20 mouse cellular contexts compared by ENCODE assay signal in the genomic region with DNA sequence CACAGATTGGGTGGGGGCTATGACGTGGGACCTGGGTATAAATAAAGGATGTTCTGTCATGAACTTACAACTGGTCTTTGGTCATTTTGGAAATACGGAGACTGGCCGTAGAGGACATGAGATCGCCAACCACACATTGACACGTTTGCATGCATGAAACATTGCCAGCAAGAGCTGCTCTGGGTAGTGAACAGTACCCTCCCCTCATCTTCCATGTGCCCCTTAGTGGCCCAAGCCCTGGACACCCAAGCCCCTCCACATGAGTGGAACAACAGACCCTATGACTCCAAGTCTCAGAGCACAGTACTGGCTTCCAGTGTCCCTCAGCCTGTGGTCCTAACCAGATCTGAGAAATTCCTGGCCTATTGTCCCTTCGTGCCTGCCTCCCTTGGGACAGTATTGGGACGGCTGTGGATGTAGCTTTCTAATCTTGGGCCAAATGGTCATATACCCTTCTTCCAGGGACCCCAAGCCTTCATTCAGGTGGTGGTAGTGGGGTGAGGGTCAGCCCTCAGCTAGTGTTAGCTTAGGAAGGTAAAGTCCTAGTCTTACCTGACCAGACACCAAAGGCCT. TPM values are rescaled to one million over a fixed set of nuclear protein-coding genes. Genes with fewer than 3 reads are reported as not detected.
DNase-seq lines count a peak whose midpoint lies in the region; ATAC-seq and TF ChIP-seq lines count a peak whose summit lies in the region.
"Had no signal": no experiment of that assay in that cellular context is flagged by ENCODE, and none has a peak within 500 bp of the region (broad histone marks: within the 10 kb centered on the region; RNA-seq: fewer than 3 reads in every experiment).

No protein-coding gene starts in this region.

- H3K9me3 ChIP-seq in liver, embryonic 12.5 days (replicated peaks), result no peaks in the 10 kb centered on the region
- H3K9me3 ChIP-seq: heart, embryonic 12.5 days; limb, embryonic 15.5 days had no signal

- no peak for TF ChIP-seq CTCF in heart, adult 2 months (IDR thresholded peaks at IDR 0.05)
- no peak for TF ChIP-seq CTCF in liver, adult 2 months (IDR thresholded peaks at IDR 0.05; ENCODE audit: low read depth, low read length)
- no peak for TF ChIP-seq CTCF in olfactory bulb, adult 2 months (IDR thresholded peaks at IDR 0.05; ENCODE audit: insufficient read depth, low read depth, low read length)

- no peaks in the 10 kb centered on the region for H3K79me2 ChIP-seq in heart, adult 2 months (replicated peaks; ENCODE audit: control insufficient read depth, insufficient read depth, low read length)
- no peaks in the 10 kb centered on the region for H3K79me2 ChIP-seq in liver, adult 2 months (ENCODE audit: control insufficient read depth, insufficient read depth, low read length)

- DNase-seq in cerebellum, adult 8-10 months, result peak; percentile 10
- DNase-seq in heart, adult 2 months, result no peak
- DNase-seq in heart, postnatal 25 days (ENCODE audit: low spot score), result no peak
- DNase-seq in liver, adult 2 months (ENCODE audit: extremely low read depth, low read depth, low spot score), result no peak
- DNase-seq in spleen, postnatal 14 days (ENCODE audit: low spot score in 2 of 2), result no peak
- DNase-seq: adrenal gland, postnatal 10 days; gastrocnemius, postnatal 36 days; lung, adult 18-20 months; retina, postnatal 1 day; thymus, postnatal 36 days had no signal

- H3K4me1 ChIP-seq in heart, adult 2 months (ENCODE audit: control insufficient read depth, insufficient read depth, low read length), result peaks cover 39% of the 10 kb centered on the region
- peaks cover 51% of the 10 kb centered on the region for H3K4me1 ChIP-seq in liver, adult 2 months (ENCODE audit: control insufficient read depth, insufficient read depth, low read length)
- H3K4me1 ChIP-seq in liver, embryonic 12.5 days, result peaks cover 7% of the 10 kb centered on the region; the same call in 1 of the 2 replicates
- peaks cover 61% of the 10 kb centered on the region for H3K4me1 ChIP-seq in olfactory bulb, adult 2 months (ENCODE audit: control insufficient read depth, insufficient read depth, low read length)

- no peak overlapping the region for H3K9ac ChIP-seq in heart, adult 2 months (ENCODE audit: low read depth, low read length)
- no peak overlapping the region for H3K9ac ChIP-seq in liver, adult 2 months (ENCODE audit: low read depth, low read length)
- H3K9ac ChIP-seq in liver, embryonic 12.5 days, result no peak overlapping the region
- H3K9ac ChIP-seq: heart, embryonic 12.5 days; limb, embryonic 15.5 days had no signal

- ATAC-seq in cerebellum, adult (ENCODE audit: insufficient number of reproducible peaks, low FRiP score, low TSS enrichment), result no peak
- ATAC-seq in liver, embryonic 12.5 days, result no peak
- ATAC-seq: intestine, embryonic 16.5 days had no signal

- TF ChIP-seq POLR2A in heart, adult 2 months (IDR thresholded peaks at IDR 0.05; ENCODE audit: insufficient read depth, low read depth, low read length), result no peak
- no peak for TF ChIP-seq POLR2A in liver, adult 2 months (IDR thresholded peaks at IDR 0.05; ENCODE audit: extremely low read depth, insufficient read depth, low read length)
- TF ChIP-seq POLR2A in olfactory bulb, adult 2 months (IDR thresholded peaks at IDR 0.05; ENCODE audit: insufficient read depth, low read depth, low read length), result no peak

- H3K36me3 ChIP-seq in heart, adult 2 months (ENCODE audit: control insufficient read depth, insufficient read depth, low read length), result peaks cover 22% of the 10 kb centered on the region
- 0 out of 2 replicates have a peak, but pooled peaks cover 1% of the 10 kb centered on the region for H3K36me3 ChIP-seq in liver, adult 2 months (ENCODE audit: control insufficient read depth, insufficient read depth, low read length)
- H3K36me3 ChIP-seq in liver, embryonic 12.5 days, result no peaks in the 10 kb centered on the region

- H3K4me3 ChIP-seq in heart, adult 2 months, result no peak overlapping the region
- no peak overlapping the region for H3K4me3 ChIP-seq in liver, adult 2 months (ENCODE audit: insufficient read depth, low read depth, low read length)
- H3K4me3 ChIP-seq in liver, embryonic 12.5 days, result no peak overlapping the region
- H3K4me3 ChIP-seq in olfactory bulb, adult 2 months (ENCODE audit: insufficient read depth, low read depth, low read length), result no peak overlapping the region
- H3K4me3 ChIP-seq: erythroblast, embryonic 14.5 days; heart, embryonic 12.5 days; limb, embryonic 15.5 days had no signal

- H3K27ac ChIP-seq in heart, adult 2 months, result peak overlapping the region; percentile 86
- H3K27ac ChIP-seq in liver, adult 2 months (replicated peaks; ENCODE audit: insufficient read depth, low read depth, low read length), result peak overlapping the region; percentile 41
- no peak overlapping the region for H3K27ac ChIP-seq in liver, embryonic 12.5 days
- 0 out of 2 replicates have a peak overlapping the region, but pooled peaks have one; percentile 8 for H3K27ac ChIP-seq in olfactory bulb, adult 2 months (ENCODE audit: insufficient read depth, low read depth, low read length)
- H3K27ac ChIP-seq: limb, embryonic 15.5 days had no signal

- no peak overlapping the region for H3K4me2 ChIP-seq in liver, embryonic 12.5 days
- H3K4me2 ChIP-seq: heart, embryonic 12.5 days; limb, embryonic 15.5 days had no signal

- no peaks in the 10 kb centered on the region for H3K27me3 ChIP-seq in heart, adult 2 months (ENCODE audit: control insufficient read depth, insufficient read depth, low read length)
- no peaks in the 10 kb centered on the region for H3K27me3 ChIP-seq in liver, adult 2 months (ENCODE audit: control insufficient read depth, insufficient read depth, low read length)
- H3K27me3 ChIP-seq in liver, embryonic 12.5 days (replicated peaks), result peaks cover 19% of the 10 kb centered on the region
- H3K27me3 ChIP-seq: limb, embryonic 15.5 days had no signal

- 58% methylated on average over 7 of the region's 7 CpGs for WGBS in heart, adult 2 months
- 66% methylated on average over 7 of the region's 7 CpGs for WGBS in liver, adult 2 months
- WGBS in liver, embryonic 12.5 days (ENCODE audit: insufficient replicate concordance), result 79% methylated on average over 7 of the region's 7 CpGs
- WGBS in olfactory bulb, adult 2 months, result 49% methylated on average over 7 of the region's 7 CpGs

- TF ChIP-seq EP300 in heart, adult 2 months (IDR thresholded peaks at IDR 0.05; ENCODE audit: insufficient read depth, low read depth, low read length), result 0 out of 2 replicates have a peak, but pooled peaks have one; percentile 24

- intact Hi-C loops in heart, adult 2 months (cut with DNase I), result loop anchor here (2.0 to 10.0 kb wide), 3 partner anchors 35 to 233 kb away; no protein-coding TSS in a partner anchor
- intact Hi-C loops in heart, postnatal 25 days (cut with DNase I), result no loop called here

RNA-seq across cellular contexts. Expression of a gene that starts 27.2 kb away (rescaled TPM):
- 10 to 100 TPM; 53.1 to 60.7 TPM for total RNA-seq in heart, adult 2 months (2021)
- 12.9 and 25.4 TPM in 2 replicates for polyA plus RNA-seq in heart, adult 2 months (2012; rRNA removed)
- total RNA-seq in heart, postnatal 25 days (2021), result 10 to 100 TPM; 44.7 to 58.8 TPM
- total RNA-seq in liver, adult 2 months (2014; rRNA removed), result 184 and 206 TPM in 2 replicates
- 36.2 and 39.8 TPM in 2 replicates for polyA plus RNA-seq in liver, adult 2 months (2012; rRNA removed)
- polyA plus RNA-seq in liver, embryonic 12.5 days (2016; fragmentation: Nextera tagmentation; extraction: Ambion mirVana), result 5.7 TPM in 2 replicates
- polyA plus RNA-seq in olfactory bulb, adult 2 months (2012; ENCODE audit: insufficient read depth, insufficient read length, low replicate concordance, missing spikeins), result not detected in 2 replicates
- total RNA-seq: common myeloid progenitor, adult 5-6 weeks; monocyte, adult 5-6 weeks; neutrophil, adult 5-6 weeks had no signal
- polyA plus RNA-seq: erythroblast, embryonic 14.5 days had no signal
